ENCODE assay signal across 24 mouse cellular contexts in genomic region chr2:28221803-28222202, GRCm38 (mm10). TPM values are rescaled to one million over a fixed set of nuclear protein-coding genes. Genes with fewer than 3 reads are reported as not detected.
A peak's percentile ranks its signal among the peaks of the same experiment; 100 is the strongest.
DNase-seq lines count a peak whose midpoint lies in the region; ATAC-seq and TF ChIP-seq lines count a peak whose summit lies in the region.
"Had no signal": no experiment of that assay in that cellular context is flagged by ENCODE, and none has a peak within 500 bp of the region (broad histone marks: within the 10 kb centered on the region; RNA-seq: fewer than 3 reads in every experiment).

No protein-coding gene starts in this region.

- no peak overlapping the region for H3K9ac ChIP-seq in hindbrain, postnatal 0 days (replicated peaks; ENCODE audit: low read length)
- H3K9ac ChIP-seq in hindbrain, embryonic 14.5 days, result no peak overlapping the region
- H3K9ac ChIP-seq in liver, embryonic 14.5 days (replicated peaks), result no peak overlapping the region
- no peak overlapping the region for H3K9ac ChIP-seq in liver, postnatal 0 days (replicated peaks)
- H3K9ac ChIP-seq: embryonic facial prominence, embryonic 15.5 days; forebrain, embryonic 15.5 days; heart, embryonic 15.5 days; hindbrain, embryonic 15.5 days had no signal

- no peak for ATAC-seq in hindbrain, postnatal 0 days
- ATAC-seq in hindbrain, embryonic 14.5 days (ENCODE audit: low FRiP score), result no peak
- ATAC-seq in liver, embryonic 14.5 days (ENCODE audit: insufficient read depth), result no peak
- ATAC-seq in liver, postnatal 0 days, result no peak
- ATAC-seq: CD4-positive, CD25-positive, alpha-beta regulatory T cell, adult 4 months; forebrain, embryonic 15.5 days had no signal

- TF ChIP-seq EP300 in liver, embryonic 14.5 days (IDR thresholded peaks at IDR 0.05; ENCODE audit: low read depth), result no peak
- no peak for TF ChIP-seq EP300 in liver, postnatal 0 days (IDR thresholded peaks at IDR 0.05; ENCODE audit: low read depth)

- peak; percentile 25 for DNase-seq in cerebellum, adult 11-12 months
- DNase-seq in cerebellum, postnatal 4 days (ENCODE audit: low spot score in 2 of 2), result no peak
- DNase-seq in hindbrain, postnatal 0 days (ENCODE audit: low spot score), result no peak
- no peak for DNase-seq in hindbrain, embryonic 14.5 days (ENCODE audit: low spot score)
- no peak for DNase-seq in liver, embryonic 14.5 days (ENCODE audit: low read depth in 3 of 3, low spot score in 3 of 3)
- DNase-seq in liver, postnatal 0 days, result no peak
- peak; percentile 60 for DNase-seq in brain, adult 2 months (ENCODE audit: low read depth, low spot score)
- no peak for DNase-seq in gastrocnemius, adult 8-10 months (ENCODE audit: low spot score in 2 of 2)
- DNase-seq: adrenal gland, postnatal 10 days; B cell, adult 2 months; cerebellum, postnatal 36 days; embryo, embryonic 11 days; gastrocnemius, postnatal 14 days; heart, adult 2 months had no signal

- H3K27ac ChIP-seq in hindbrain, postnatal 0 days, result no peak overlapping the region
- H3K27ac ChIP-seq in hindbrain, embryonic 14.5 days, result no peak overlapping the region
- no peak overlapping the region for H3K27ac ChIP-seq in liver, embryonic 14.5 days
- H3K27ac ChIP-seq in liver, postnatal 0 days (ENCODE audit: low read depth), result no peak overlapping the region
- H3K27ac ChIP-seq: embryonic facial prominence, embryonic 15.5 days; forebrain, embryonic 15.5 days; heart, adult 2 months; heart, embryonic 15.5 days; hindbrain, embryonic 10.5 days; hindbrain, embryonic 15.5 days had no signal

- no peak overlapping the region for H3K4me3 ChIP-seq in hindbrain, postnatal 0 days (ENCODE audit: low read length)
- H3K4me3 ChIP-seq in hindbrain, embryonic 14.5 days (replicated peaks; ENCODE audit: low read length), result no peak overlapping the region
- no peak overlapping the region for H3K4me3 ChIP-seq in liver, embryonic 14.5 days (ENCODE audit: insufficient read depth in 1 of 2, low read depth in 2 of 2, low read length in 2 of 2)
- no peak overlapping the region for H3K4me3 ChIP-seq in liver, postnatal 0 days (ENCODE audit: low read depth, low read length)
- H3K4me3 ChIP-seq: embryonic facial prominence, embryonic 15.5 days; erythroblast, embryonic 14.5 days; forebrain, embryonic 10.5 days; forebrain, embryonic 15.5 days; heart, adult 2 months; heart, embryonic 15.5 days; hindbrain, embryonic 10.5 days; hindbrain, embryonic 15.5 days had no signal

- peak; percentile 13; the same call in 1 of the 2 replicates for TF ChIP-seq CTCF in hindbrain, postnatal 0 days (IDR thresholded peaks at IDR 0.05; ENCODE audit: low read depth)
- peak; percentile 20; the same call in 1 of the 2 replicates for TF ChIP-seq CTCF in liver, embryonic 14.5 days (IDR thresholded peaks at IDR 0.05; ENCODE audit: low read depth)
- no peak; the same call in 1 of the 2 replicates for TF ChIP-seq CTCF in liver, postnatal 0 days (IDR thresholded peaks at IDR 0.05; ENCODE audit: low read depth)

- 71% methylated on average over 2 of the region's 2 CpGs for WGBS in hindbrain, postnatal 0 days
- 68% methylated on average over 2 of the region's 2 CpGs for WGBS in hindbrain, embryonic 14.5 days
- WGBS in liver, embryonic 14.5 days (ENCODE audit: insufficient replicate concordance), result 39% methylated on average over 2 of the region's 2 CpGs
- 44% methylated on average over 2 of the region's 2 CpGs for WGBS in liver, postnatal 0 days (ENCODE audit: insufficient replicate concordance)

- 0 out of 2 replicates have a peak, but pooled peaks cover under 1% of the 10 kb centered on the region for H3K4me1 ChIP-seq in hindbrain, postnatal 0 days (ENCODE audit: insufficient read depth, low read length)
- H3K4me1 ChIP-seq in hindbrain, embryonic 14.5 days (replicated peaks; ENCODE audit: control insufficient read depth, insufficient read depth, low read length), result 0 out of 2 replicates have a peak, but pooled peaks cover 2% of the 10 kb centered on the region
- H3K4me1 ChIP-seq in liver, embryonic 14.5 days (replicated peaks; ENCODE audit: control insufficient read depth in 2 of 2, insufficient read depth in 2 of 2, low read length in 1 of 2), result no peaks in the 10 kb centered on the region
- H3K4me1 ChIP-seq in liver, postnatal 0 days (ENCODE audit: insufficient read depth), result no peaks in the 10 kb centered on the region

- H3K27me3 ChIP-seq in hindbrain, postnatal 0 days (ENCODE audit: insufficient read depth, low read length), result no peaks in the 10 kb centered on the region
- no peaks in the 10 kb centered on the region for H3K27me3 ChIP-seq in hindbrain, embryonic 14.5 days (ENCODE audit: control insufficient read depth, insufficient read depth, low read length)
- no peaks in the 10 kb centered on the region for H3K27me3 ChIP-seq in liver, embryonic 14.5 days (ENCODE audit: control insufficient read depth, insufficient read depth, low read length)
- no peaks in the 10 kb centered on the region for H3K27me3 ChIP-seq in liver, postnatal 0 days (ENCODE audit: insufficient read depth, low read length)
- H3K27me3 ChIP-seq: embryonic facial prominence, embryonic 15.5 days; forebrain, embryonic 15.5 days; hindbrain, embryonic 15.5 days had no signal

- no peaks in the 10 kb centered on the region for H3K9me3 ChIP-seq in hindbrain, postnatal 0 days (ENCODE audit: low read length)
- no peaks in the 10 kb centered on the region for H3K9me3 ChIP-seq in hindbrain, embryonic 14.5 days (ENCODE audit: control insufficient read depth, low read length)
- H3K9me3 ChIP-seq in liver, embryonic 14.5 days (ENCODE audit: control insufficient read depth, low read length), result no peaks in the 10 kb centered on the region
- no peaks in the 10 kb centered on the region for H3K9me3 ChIP-seq in liver, postnatal 0 days (ENCODE audit: low read length)
- H3K9me3 ChIP-seq: embryonic facial prominence, embryonic 15.5 days; forebrain, embryonic 10.5 days; forebrain, embryonic 15.5 days; G1E; heart, embryonic 15.5 days; hindbrain, embryonic 10.5 days; hindbrain, embryonic 15.5 days had no signal

- H3K36me3 ChIP-seq in hindbrain, postnatal 0 days (ENCODE audit: insufficient read depth, low read length), result peaks cover 11% of the 10 kb centered on the region; the same call in 1 of the 2 replicates
- peaks cover 65% of the 10 kb centered on the region for H3K36me3 ChIP-seq in hindbrain, embryonic 14.5 days (replicated peaks; ENCODE audit: control insufficient read depth, insufficient read depth)
- no peaks in the 10 kb centered on the region for H3K36me3 ChIP-seq in liver, embryonic 14.5 days (replicated peaks; ENCODE audit: control insufficient read depth, insufficient read depth, low read depth)
- H3K36me3 ChIP-seq in liver, postnatal 0 days (replicated peaks; ENCODE audit: insufficient read depth, low read length), result no peaks in the 10 kb centered on the region
- H3K36me3 ChIP-seq: embryonic facial prominence, embryonic 15.5 days; G1E; heart, embryonic 15.5 days had no signal

- H3K4me2 ChIP-seq in hindbrain, postnatal 0 days (ENCODE audit: low read depth, low read length), result no peak overlapping the region
- no peak overlapping the region for H3K4me2 ChIP-seq in hindbrain, embryonic 14.5 days (replicated peaks)
- H3K4me2 ChIP-seq in liver, embryonic 14.5 days (ENCODE audit: low read depth), result no peak overlapping the region
- H3K4me2 ChIP-seq in liver, postnatal 0 days (ENCODE audit: low read depth, low read length), result no peak overlapping the region
- H3K4me2 ChIP-seq: embryonic facial prominence, embryonic 15.5 days; forebrain, embryonic 15.5 days; heart, embryonic 11.5 days; heart, embryonic 15.5 days; hindbrain, embryonic 15.5 days had no signal

RNA-seq across cellular contexts. Expression of gene Olfm1, which starts 29.0 kb away (rescaled TPM):
- total RNA-seq in hindbrain, postnatal 0 days (2014; rRNA removed), result 460 and 484 TPM in 2 replicates
- polyA plus RNA-seq in hindbrain, postnatal 0 days (2015; fragmentation: Nextera tagmentation; extraction: Ambion mirVana), result 346 and 367 TPM in 2 replicates
- 377 and 395 TPM in 2 replicates for polyA plus RNA-seq in hindbrain, embryonic 14.5 days (2014; fragmentation: Nextera tagmentation; extraction: Ambion mirVana)
- 2.2 and 2.6 TPM in 2 replicates for polyA plus RNA-seq in liver, embryonic 14.5 days (2012; rRNA removed)
- polyA plus RNA-seq in liver, embryonic 14.5 days (2014; fragmentation: Nextera tagmentation; extraction: Ambion mirVana), result 1.0 and 2.5 TPM in 2 replicates
- polyA plus RNA-seq in liver, postnatal 0 days (2015; fragmentation: Nextera tagmentation; extraction: Ambion mirVana), result 2.4 and 3.1 TPM in 2 replicates
- 1 to 10 TPM; 3.5 to 8.5 (median 5.3) TPM for total RNA-seq in gastrocnemius, adult 8-10 months (2022)
- polyA plus RNA-seq: CD4-positive, CD25-positive, alpha-beta regulatory T cell, adult 4 months had no signal

Comparison
In these comparisons a context has a peak if more than half of its experiments do, and no peak if none do; other contexts are left out.
1. DNase-seq: peak in cerebellum, adult 11-12 months (single experiment) and brain, adult 2 months (single experiment); none in cerebellum, postnatal 4 days (0 of 2), hindbrain, postnatal 0 days (single experiment), hindbrain, embryonic 14.5 days (single experiment), liver, embryonic 14.5 days (0 of 3), liver, postnatal 0 days (single experiment) and gastrocnemius, adult 8-10 months (0 of 2).
2. RNA of gene Olfm1, which starts 29.0 kb away (polyA plus RNA-seq): 377 to 395 TPM in hindbrain, embryonic 14.5 days and 346 to 367 TPM in hindbrain, postnatal 0 days; 1.0 to 2.6 TPM in liver, embryonic 14.5 days and 2.4 to 3.1 TPM in liver, postnatal 0 days; every median in the first group is over 10 times any median in the second.